Mouse (Mus musculus) thymus, postnatal 0 days (tissue): ENCODE measurements around the gene Map6. TPM values are rescaled to one million over a fixed set of nuclear protein-coding genes. Genes with fewer than 3 reads are reported as not detected.

ENCODE experiments used
- DNase-seq: peaks from one replicate; pipeline ENCODE4 v3.0.0-alpha.2; 2015; ENCODE audit warnings: low spot score
- polyA plus RNA-seq: library from polyadenylated mRNA; unstranded; fragments of >200 nt; fragmentation: Nextera tagmentation; extraction: Ambion mirVana; gene quantifications from 2 replicates; pipeline ENCODE4 v1.2.1, GENCODE M21; 2015

Map6 gene
- polyA plus RNA-seq, 1 experiment from 2014 or later: 0.35 TPM

DNA sequence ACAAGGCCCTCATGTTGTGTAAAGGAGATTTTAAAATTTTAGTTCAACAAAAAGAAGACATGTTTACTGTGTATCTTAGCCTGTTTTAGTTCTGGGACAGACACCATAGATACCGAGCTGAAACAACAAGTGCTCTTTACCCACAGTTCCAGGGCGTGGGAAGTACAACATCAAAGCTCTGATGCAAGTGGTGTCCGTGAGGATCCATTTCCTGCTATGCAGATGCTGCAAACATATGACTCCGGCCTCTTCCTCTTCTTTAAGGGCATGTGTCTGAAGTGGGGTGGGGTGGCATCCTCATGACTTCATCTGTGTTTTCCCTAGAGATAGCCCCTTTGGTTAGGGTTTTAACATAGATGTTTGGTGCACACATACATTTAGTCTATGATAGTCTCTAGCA is 3.7 kb upstream of the Map6 start:
- DNase-seq: no peak

- DNase-seq: no peak
These were observed 2.6 kb upstream of the Map6 start for GRCm38 (mm10) chr7:99264597-99264996.

DNA sequence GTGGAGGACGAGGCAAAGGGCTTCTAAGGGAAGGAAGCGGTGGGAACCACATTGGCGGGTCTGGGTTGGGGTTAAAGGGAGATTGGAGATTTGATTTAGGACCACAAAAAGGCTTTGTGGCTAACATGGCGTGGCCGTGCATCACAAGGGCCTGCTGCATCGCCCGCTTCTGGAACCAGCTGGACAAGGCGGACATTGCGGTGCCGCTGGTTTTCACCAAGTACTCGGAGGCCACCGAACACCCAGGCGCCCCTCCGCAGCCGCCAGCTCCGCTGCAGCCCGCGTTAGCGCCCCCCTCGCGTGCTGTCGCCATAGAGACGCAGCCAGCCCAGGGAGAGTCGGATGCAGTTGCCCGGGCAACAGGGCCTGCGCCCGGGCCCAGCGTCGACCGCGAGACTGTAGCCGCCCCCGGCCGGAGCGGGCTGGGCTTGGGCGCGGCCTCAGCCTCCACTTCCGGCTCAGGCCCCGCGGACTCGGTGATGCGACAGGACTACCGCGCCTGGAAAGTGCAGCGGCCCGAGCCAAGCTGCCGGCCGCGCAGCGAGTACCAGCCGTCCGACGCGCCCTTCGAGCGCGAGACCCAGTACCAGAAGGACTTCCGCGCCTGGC is 754 bp downstream of the Map6 start:
- peak; percentile 28 for DNase-seq

- DNase-seq: no peak
These were observed 1.3 kb downstream of the Map6 start for GRCm38 (mm10) chr7:99268506-99268900.

DNA sequence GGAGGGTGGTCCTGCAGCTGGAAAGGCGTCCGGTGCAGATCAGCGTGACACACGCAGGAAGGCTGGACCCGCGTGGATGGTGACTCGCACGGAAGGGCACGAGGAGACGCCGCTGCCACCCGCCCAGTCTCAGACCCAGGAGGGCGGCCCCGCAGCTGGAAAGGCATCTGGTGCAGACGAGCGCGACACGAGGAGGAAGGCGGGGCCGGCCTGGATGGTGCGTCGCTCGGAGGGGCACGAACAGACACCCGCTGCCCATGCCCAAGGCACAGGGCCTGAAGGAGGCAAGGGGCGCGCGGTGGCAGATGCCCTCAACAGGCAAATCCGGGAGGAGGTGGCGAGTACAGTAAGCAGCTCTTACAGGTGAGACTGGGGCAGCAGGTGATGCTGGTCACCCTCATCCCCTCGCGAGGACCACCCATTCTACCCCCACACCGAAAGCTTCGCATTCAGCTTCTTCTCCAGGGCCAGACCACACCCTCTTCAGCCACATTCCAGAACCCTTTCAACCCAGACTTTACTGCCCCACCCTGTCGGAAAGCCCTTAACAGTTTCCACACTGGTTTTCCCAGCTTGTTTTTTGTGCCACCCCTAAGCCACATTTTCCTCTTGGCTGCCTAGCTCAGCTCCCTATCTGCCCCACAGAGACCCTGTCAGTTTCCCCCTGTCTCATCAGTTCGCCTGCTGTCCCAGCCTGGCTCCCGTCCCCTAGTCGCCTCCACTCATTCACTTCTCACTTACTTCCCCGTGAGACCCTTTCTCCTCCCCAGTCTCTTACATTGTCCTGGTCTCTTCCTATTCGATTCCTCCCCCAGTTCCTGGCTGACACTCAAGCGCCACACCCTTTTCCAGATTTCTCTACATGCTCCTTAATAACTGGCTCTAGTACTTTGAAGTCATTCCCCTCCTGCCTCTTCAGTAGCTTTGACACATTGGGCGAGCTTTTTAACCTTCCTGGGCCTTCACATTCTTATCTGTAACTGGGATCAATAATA is 2.0 kb downstream of the Map6 start:
- no peak for DNase-seq

GRCm38 (mm10) chr7:99271630-99272029 is 4.4 kb downstream of the Map6 start:
- DNase-seq: no peak

DNA sequence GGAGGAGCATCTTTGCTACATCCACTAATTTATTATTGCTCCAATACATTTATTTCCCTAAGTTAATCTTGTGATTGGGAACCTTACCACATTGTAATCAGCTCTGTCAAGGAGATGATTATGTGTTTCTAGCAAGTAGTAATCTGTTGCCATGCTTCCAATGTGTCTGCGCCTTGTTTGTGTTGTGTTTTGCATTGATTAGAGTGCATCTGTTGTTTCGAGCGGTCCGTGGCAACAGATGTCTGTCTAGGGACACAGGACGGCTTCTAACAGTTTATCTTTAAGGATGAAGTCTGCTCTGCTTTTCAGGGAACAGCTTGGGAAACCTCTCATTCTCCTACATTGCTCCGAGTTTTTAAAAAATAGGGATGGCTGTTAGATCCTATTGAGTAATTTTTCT is 7.9 kb downstream of the Map6 start:
- no peak for DNase-seq

DNA sequence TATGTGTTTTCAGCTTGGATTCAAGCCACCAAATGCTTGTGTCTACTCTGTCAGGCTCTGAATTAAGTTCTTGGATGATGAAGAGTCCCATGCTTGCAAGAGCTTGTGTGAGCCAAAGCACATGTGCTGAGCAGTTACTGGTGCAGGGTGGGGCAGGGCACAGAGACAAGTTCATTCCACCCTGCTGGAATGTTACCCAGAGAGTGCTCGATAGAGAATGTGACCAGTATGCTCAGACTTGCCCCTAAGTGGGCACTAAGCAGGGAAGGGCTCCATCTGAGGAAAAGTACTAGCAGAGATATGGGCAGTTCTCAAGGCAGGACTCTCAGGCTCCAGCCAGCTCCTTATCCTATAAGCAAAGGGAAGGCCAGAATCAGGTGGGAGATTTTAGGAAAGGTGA is 9.4 kb downstream of the Map6 start:
- DNase-seq: no peak

DNA sequence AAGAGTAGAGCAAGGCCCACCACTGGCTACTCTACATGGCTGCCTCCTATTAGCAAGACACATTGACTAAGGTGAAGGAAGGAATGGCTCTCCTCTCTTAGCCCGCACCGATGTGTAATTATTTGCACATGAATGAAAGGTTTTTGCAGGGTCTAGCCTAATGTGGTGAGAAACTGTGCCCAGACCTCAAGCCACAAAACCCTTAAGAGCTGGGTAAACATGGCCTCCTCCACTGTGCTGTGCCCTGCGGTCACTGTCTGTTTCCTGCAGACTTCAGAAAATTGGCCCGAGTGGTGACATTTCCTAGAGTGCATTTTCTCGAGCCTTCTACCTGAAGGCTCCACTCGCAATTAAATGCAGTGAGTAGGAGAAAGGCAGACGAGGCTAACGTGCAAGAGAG is 11.1 kb downstream of the Map6 start:
- no peak for DNase-seq

DNA sequence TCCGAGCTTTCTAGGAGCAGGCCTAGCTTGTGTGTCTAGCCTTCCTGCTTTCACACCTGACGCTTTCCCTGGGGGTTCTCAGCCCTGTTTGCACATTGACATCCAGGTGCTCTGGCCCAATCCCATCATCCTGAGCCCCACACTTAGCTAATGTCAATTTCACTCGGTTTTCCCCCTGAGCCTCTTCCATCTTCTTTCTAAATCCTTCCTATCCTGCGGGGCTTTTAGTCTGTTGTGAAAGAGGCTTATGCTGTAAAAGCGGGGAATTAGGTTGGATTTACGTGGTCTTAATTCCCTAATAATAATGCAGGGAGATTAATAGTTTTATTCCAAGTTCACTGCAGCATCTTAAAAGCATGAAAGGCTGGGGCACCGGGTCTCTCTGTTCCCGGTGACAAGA is 12.3 kb downstream of the Map6 start:
- no peak for DNase-seq

DNA sequence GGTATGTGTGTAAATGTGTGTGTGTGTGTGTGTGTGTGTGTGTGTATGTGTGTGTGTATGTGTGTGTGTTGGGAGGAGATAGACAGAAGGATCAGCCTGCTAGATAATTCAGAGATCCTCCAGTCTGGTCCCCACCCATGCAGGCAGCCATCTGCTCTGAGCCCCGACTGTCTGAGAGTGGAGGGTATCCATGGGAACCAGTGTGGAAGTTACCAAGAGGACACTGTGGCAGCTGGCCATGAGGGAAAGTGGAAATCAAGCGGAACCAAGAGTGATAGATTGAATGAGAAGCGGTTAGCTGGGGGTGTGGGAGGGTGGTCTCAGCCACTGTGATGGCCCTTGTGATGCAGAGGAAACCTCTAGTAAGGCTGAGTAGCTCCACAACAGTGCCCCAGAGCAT is 20.0 kb downstream of the Map6 start:
- DNase-seq: no peak

DNA sequence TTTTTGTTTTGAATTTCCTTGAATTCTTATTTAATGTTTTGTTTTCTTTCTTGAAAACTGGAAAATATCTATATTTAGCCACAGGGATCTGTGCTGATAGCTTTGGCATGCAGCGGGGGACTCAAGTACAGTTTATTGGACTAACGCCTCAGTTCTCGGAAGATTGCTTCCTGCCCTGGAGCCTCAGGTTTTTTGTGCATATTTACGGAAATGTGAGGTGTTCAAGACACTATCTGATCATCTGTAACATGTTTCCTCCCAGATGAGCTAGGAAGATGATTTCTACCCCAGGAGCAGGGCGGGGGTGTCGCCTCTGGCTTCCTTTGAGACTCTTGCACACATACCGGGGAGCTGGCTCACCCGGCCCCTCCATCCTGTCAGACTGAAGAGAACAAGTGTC is 22.8 kb downstream of the Map6 start:
- no peak for DNase-seq

DNA sequence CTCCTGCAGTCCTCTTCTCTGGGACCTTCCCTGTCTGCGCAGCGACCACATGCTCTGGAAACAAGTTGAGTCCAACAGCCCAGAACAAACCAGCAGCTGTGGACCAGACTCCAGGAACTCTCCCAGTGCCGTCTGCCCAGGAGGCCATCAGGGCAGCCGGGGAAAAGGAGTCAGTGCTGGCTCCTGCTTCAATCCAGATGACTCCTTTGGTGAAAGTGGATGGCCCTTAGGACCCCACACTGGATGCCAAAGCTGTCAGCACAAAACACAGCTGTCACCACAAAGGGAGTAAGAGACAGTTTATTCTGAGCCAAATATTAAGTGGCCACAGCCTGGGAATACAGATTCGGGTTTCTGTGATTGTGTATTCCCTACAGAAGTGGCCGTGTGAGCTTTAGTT is 23.7 kb downstream of the Map6 start:
- no peak for DNase-seq

GRCm38 (mm10) chr7:99294198-99294780 is 27.0 kb downstream of the Map6 start:
- no peak for DNase-seq

- DNase-seq: no peak
These were observed 27.9 kb downstream of the Map6 start for GRCm38 (mm10) chr7:99295104-99295503.

- no peak for DNase-seq
These were observed 33.5 kb downstream of the Map6 start for GRCm38 (mm10) chr7:99300650-99301175.

DNA sequence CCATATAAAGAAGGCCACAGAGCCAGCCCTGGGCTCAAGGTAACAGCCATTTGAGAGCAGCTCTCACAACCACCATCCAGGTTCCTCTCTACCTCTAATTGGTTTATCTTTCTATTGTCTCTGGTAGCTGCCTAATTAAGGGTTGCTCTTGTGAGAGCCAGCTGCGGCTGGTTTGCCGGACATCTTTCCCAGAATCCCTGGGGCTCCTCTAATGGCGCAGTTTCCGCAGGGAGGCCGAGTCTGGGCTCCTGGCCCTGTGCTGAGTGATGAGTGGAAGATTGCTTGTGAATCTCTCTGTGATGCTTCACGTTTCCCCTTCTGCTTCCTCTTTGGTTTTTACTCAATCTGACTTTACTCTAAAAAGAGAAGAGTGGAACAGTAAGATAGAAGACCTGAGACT is 36.8 kb downstream of the Map6 start:
- DNase-seq: no peak

- DNase-seq: no peak
These were observed 37.7 kb downstream of the Map6 start for GRCm38 (mm10) chr7:99304949-99305372.

DNA sequence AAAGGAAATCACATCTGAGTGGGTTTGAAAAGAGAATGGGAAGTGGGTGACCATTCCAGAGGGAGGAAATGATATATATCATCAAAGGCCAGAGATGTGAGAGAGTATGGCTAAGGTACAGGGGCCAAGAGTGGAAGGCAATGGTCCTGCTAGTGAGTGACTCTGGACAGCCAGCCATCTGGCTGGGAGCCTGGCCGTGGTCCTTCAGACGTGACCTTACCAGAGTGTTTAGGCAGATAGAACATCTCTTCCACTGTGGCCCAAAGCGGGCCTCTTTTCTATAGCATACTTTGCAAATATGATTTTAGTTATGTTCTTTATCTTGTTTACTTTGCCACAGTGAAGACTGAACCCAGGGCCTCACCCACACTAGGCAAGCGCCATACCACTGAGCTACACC is 38.4 kb downstream of the Map6 start:
- DNase-seq: no peak

DNA sequence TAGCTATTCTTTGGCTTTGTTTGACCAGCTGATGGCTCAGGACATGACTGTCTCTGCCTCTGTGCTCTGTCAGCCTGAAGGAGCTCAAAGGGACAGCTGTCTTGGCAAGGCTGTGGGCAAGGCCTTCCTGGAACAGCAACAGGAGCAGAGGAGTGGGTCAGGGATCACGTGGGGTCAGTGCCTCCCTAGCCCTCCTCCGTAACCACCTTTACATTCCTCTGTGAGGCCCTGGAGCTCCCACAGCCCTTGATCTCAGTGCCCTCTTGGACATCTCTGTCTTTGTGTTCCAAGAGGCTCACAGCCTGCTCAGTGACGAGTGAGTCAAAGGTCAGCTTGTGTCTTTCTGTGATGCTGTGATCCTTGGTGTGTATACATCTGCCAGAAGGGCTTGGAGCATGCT is 39.4 kb downstream of the Map6 start:
- no peak for DNase-seq

DNA sequence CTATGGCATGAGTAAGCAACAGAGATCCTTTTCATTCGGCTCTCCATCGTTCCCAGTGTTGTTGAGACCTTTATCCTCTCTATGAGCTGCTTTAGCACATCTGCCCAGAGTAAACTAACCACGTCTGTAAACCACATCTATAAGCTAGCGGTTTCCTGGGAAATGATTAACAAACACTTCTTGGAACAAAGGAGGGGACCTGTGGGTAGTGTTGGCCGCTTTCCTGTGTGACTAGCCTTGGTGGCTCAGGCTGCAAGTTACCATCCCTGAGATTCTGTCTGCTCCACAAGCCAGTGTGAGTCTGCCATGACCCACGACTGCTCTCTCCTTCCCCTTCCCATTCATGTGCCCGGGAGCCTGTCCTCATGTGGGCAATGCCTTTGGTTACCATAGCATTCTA is 44.2 kb downstream of the Map6 start:
- DNase-seq: peak; percentile 20

DNA sequence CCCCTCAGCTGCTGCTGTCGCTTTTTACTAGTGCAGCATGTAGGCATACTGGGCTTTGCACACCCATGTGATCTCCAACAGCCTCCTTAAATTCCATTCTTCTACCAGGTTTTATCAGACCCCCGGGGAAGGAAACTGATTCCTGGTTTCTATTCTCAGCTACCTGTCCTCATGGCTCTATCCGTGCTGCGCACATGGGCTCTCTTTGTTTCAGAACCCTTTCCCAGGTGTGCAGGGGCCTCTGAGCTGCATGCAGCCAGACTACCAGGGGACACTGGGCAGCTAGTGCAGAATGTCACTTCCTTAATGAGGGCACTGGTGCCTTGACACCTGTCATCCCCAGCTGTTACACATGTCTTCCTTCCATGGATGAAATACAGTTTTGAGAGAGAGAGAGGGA is 44.8 kb downstream of the Map6 start:
- DNase-seq: no peak
